Comparison of ENCODE assay signal across 10 mouse cellular contexts in the genomic region with DNA sequence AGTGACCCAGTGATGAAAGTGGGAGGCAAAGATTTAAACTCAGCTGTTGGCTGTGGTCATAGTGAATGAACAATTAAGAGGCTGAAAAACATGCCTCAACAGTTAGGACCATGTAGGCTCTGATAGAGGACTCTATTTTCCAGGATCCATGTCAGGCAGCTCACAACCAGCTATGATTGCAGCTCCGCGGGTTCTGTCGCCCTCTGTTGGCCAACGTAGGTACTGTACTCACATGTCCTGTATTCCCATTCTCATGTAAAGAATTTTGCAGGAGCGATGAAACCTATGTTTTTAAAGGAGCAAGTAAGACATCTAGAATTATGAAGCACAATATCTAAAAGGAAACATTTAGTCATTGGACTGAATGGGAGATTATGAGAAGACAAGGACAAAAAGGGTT.
DNase-seq lines count a peak whose midpoint lies in the region; ATAC-seq and TF ChIP-seq lines count a peak whose summit lies in the region.
"Had no signal": no experiment of that assay in that cellular context is flagged by ENCODE, and none has a peak within 500 bp of the region (broad histone marks: within the 10 kb centered on the region; RNA-seq: fewer than 3 reads in every experiment).

No protein-coding gene starts in this region.

- H3K9me3 ChIP-seq in forebrain, embryonic 10.5 days, result no peaks in the 10 kb centered on the region
- no peaks in the 10 kb centered on the region for H3K9me3 ChIP-seq in forebrain, embryonic 13.5 days (replicated peaks)
- H3K9me3 ChIP-seq in liver, embryonic 11.5 days (ENCODE audit: control insufficient read depth, low read length), result no peaks in the 10 kb centered on the region
- no peaks in the 10 kb centered on the region for H3K9me3 ChIP-seq in lung, embryonic 14.5 days (ENCODE audit: low read depth, low read length)
- H3K9me3 ChIP-seq: heart, embryonic 15.5 days; midbrain, embryonic 12.5 days had no signal

- H3K27ac ChIP-seq in forebrain, embryonic 10.5 days, result no peak overlapping the region
- H3K27ac ChIP-seq in forebrain, embryonic 13.5 days, result no peak overlapping the region
- H3K27ac ChIP-seq in liver, adult 2 months (replicated peaks; ENCODE audit: insufficient read depth, low read depth, low read length), result no peak overlapping the region
- H3K27ac ChIP-seq in liver, embryonic 11.5 days (ENCODE audit: low read depth, low read length), result no peak overlapping the region
- H3K27ac ChIP-seq in embryonic fibroblast, embryonic 13.5 days (ENCODE audit: insufficient read depth, low read length), result no peak overlapping the region
- no peak overlapping the region for H3K27ac ChIP-seq in lung, embryonic 14.5 days (ENCODE audit: low read depth)
- H3K27ac ChIP-seq: heart, embryonic 15.5 days; midbrain, embryonic 12.5 days had no signal

- 15% methylated on average over 5 of the region's 5 CpGs for WGBS in forebrain, embryonic 10.5 days
- 17% methylated on average over 5 of the region's 5 CpGs for WGBS in forebrain, embryonic 13.5 days
- 13% methylated on average over 5 of the region's 5 CpGs for WGBS in liver, adult 2 months
- WGBS in liver, embryonic 11.5 days, result 19% methylated on average over 5 of the region's 5 CpGs
- WGBS in lung, embryonic 14.5 days, result 15% methylated on average over 5 of the region's 5 CpGs

- DNase-seq in forebrain, embryonic 10.5 days (ENCODE audit: extremely low spot score, low spot score), result peak; percentile 38
- DNase-seq in liver, adult 2 months (ENCODE audit: extremely low read depth, low read depth, low spot score), result peak; percentile 17
- no peak for DNase-seq in liver, embryonic 11.5 days (ENCODE audit: low spot score)
- peak; percentile 55 for DNase-seq in adrenal gland, postnatal 14 days
- peak; percentile 66 for DNase-seq in lung, embryonic 14.5 days
- DNase-seq in thymus, postnatal 25 days, result peak; percentile 0

- no peak overlapping the region for H3K4me2 ChIP-seq in forebrain, embryonic 13.5 days
- H3K4me2 ChIP-seq in liver, embryonic 11.5 days, result no peak overlapping the region
- H3K4me2 ChIP-seq in lung, embryonic 14.5 days, result no peak overlapping the region
- H3K4me2 ChIP-seq: heart, embryonic 15.5 days; midbrain, embryonic 12.5 days had no signal

- H3K79me2 ChIP-seq in liver, adult 2 months (ENCODE audit: control insufficient read depth, insufficient read depth, low read length), result no peaks in the 10 kb centered on the region

- no peak for ATAC-seq in forebrain, embryonic 13.5 days
- no peak for ATAC-seq in liver, embryonic 11.5 days (replicated peaks; ENCODE audit: low FRiP score)
- ATAC-seq in lung, embryonic 14.5 days (ENCODE audit: insufficient read depth), result no peak

- no peaks in the 10 kb centered on the region for H3K36me3 ChIP-seq in forebrain, embryonic 10.5 days (replicated peaks)
- no peaks in the 10 kb centered on the region for H3K36me3 ChIP-seq in forebrain, embryonic 13.5 days (ENCODE audit: poor library complexity, severe bottlenecking)
- no peaks in the 10 kb centered on the region for H3K36me3 ChIP-seq in liver, adult 2 months (ENCODE audit: control insufficient read depth, insufficient read depth, low read length)
- no peaks in the 10 kb centered on the region for H3K36me3 ChIP-seq in liver, embryonic 11.5 days (ENCODE audit: control insufficient read depth, insufficient read depth, low read length)
- H3K36me3 ChIP-seq in lung, embryonic 14.5 days (ENCODE audit: insufficient read depth), result no peaks in the 10 kb centered on the region
- H3K36me3 ChIP-seq: heart, embryonic 15.5 days; midbrain, embryonic 12.5 days had no signal

- no peaks in the 10 kb centered on the region for H3K27me3 ChIP-seq in forebrain, embryonic 10.5 days (ENCODE audit: poor library complexity, severe bottlenecking)
- no peaks in the 10 kb centered on the region for H3K27me3 ChIP-seq in forebrain, embryonic 13.5 days
- no peaks in the 10 kb centered on the region for H3K27me3 ChIP-seq in liver, adult 2 months (ENCODE audit: control insufficient read depth, insufficient read depth, low read length)
- no peaks in the 10 kb centered on the region for H3K27me3 ChIP-seq in liver, embryonic 11.5 days (replicated peaks; ENCODE audit: control insufficient read depth, insufficient read depth, low read length)
- H3K27me3 ChIP-seq in lung, embryonic 14.5 days (ENCODE audit: insufficient read depth, low read length), result no peaks in the 10 kb centered on the region
- H3K27me3 ChIP-seq: heart, embryonic 15.5 days; midbrain, embryonic 12.5 days had no signal

- H3K4me1 ChIP-seq in forebrain, embryonic 10.5 days, result no peaks in the 10 kb centered on the region
- no peaks in the 10 kb centered on the region for H3K4me1 ChIP-seq in forebrain, embryonic 13.5 days
- no peaks in the 10 kb centered on the region for H3K4me1 ChIP-seq in liver, adult 2 months (ENCODE audit: control insufficient read depth, insufficient read depth, low read length)
- no peaks in the 10 kb centered on the region for H3K4me1 ChIP-seq in liver, embryonic 11.5 days (replicated peaks; ENCODE audit: control insufficient read depth, insufficient read depth, low read length)
- H3K4me1 ChIP-seq in embryonic fibroblast, embryonic 13.5 days (ENCODE audit: control insufficient read depth, insufficient read depth, low read length), result no peaks in the 10 kb centered on the region
- no peaks in the 10 kb centered on the region for H3K4me1 ChIP-seq in lung, embryonic 14.5 days (ENCODE audit: insufficient read depth)
- H3K4me1 ChIP-seq: heart, embryonic 15.5 days; midbrain, embryonic 12.5 days had no signal

- TF ChIP-seq CTCF in liver, adult 2 months (IDR thresholded peaks at IDR 0.05; ENCODE audit: low read depth, low read length), result peak; percentile 76
- peak; percentile 51; the same call in 1 of the 2 replicates for TF ChIP-seq CTCF in embryonic fibroblast, embryonic 13.5 days (IDR thresholded peaks at IDR 0.05; ENCODE audit: borderline replicate concordance, insufficient read depth, low read length)
- peak; percentile 68 for TF ChIP-seq CTCF in lung, embryonic 14.5 days (IDR thresholded peaks at IDR 0.05; ENCODE audit: low read depth)

- H3K4me3 ChIP-seq in forebrain, embryonic 10.5 days, result no peak overlapping the region
- no peak overlapping the region for H3K4me3 ChIP-seq in forebrain, embryonic 13.5 days
- no peak overlapping the region for H3K4me3 ChIP-seq in liver, adult 2 months (ENCODE audit: insufficient read depth, low read depth, low read length)
- no peak overlapping the region for H3K4me3 ChIP-seq in liver, embryonic 11.5 days (ENCODE audit: low read depth, low read length)
- H3K4me3 ChIP-seq in embryonic fibroblast, embryonic 13.5 days (ENCODE audit: insufficient read depth, low read length), result no peak overlapping the region
- no peak overlapping the region for H3K4me3 ChIP-seq in lung, embryonic 14.5 days (ENCODE audit: low read depth, low read length)
- H3K4me3 ChIP-seq: heart, embryonic 15.5 days; midbrain, embryonic 12.5 days had no signal

- H3K9ac ChIP-seq in forebrain, embryonic 13.5 days, result no peak overlapping the region
- no peak overlapping the region for H3K9ac ChIP-seq in liver, adult 2 months (ENCODE audit: low read depth, low read length)
- H3K9ac ChIP-seq in liver, embryonic 11.5 days (ENCODE audit: low read depth, low read length), result no peak overlapping the region
- H3K9ac ChIP-seq in lung, embryonic 14.5 days, result no peak overlapping the region
- H3K9ac ChIP-seq: heart, embryonic 15.5 days; midbrain, embryonic 12.5 days had no signal

- no peak for TF ChIP-seq POLR2A in liver, adult 2 months (IDR thresholded peaks at IDR 0.05; ENCODE audit: extremely low read depth, insufficient read depth, low read length)
- TF ChIP-seq POLR2A in embryonic fibroblast, embryonic 13.5 days (IDR thresholded peaks at IDR 0.05; ENCODE audit: low read depth, low read length), result no peak
